Mouse (Mus musculus) effector memory CD4-positive, alpha-beta T cell, adult 7 months (primary cell): ENCODE measurements around the gene Tlr4. TPM values are rescaled to one million over a fixed set of nuclear protein-coding genes. Genes with fewer than 3 reads are reported as not detected.

Experiments used
- polyA plus RNA-seq: library from polyadenylated mRNA; unstranded; fragments of 100-300 nt; shearing (Covaris generic); gene quantifications from one replicate; pipeline ENCODE4 v1.2.1, GENCODE M21; 2017

Tlr4 gene
- polyA plus RNA-seq: 0.27 TPM

GRCm38 (mm10) chr4:66827463-66828162, at the start of gene Tlr4:
Gene Tlr4 (plus strand): TSS chr4:66827584.

